Comparison of ENCODE assay signal across 27 mouse cellular contexts in genomic region chr1:19220564-19220963, GRCm38 (mm10). TPM values are rescaled to one million over a fixed set of nuclear protein-coding genes. Genes with fewer than 3 reads are reported as not detected.
DNase-seq lines count a peak whose midpoint lies in the region; ATAC-seq and TF ChIP-seq lines count a peak whose summit lies in the region.
"Had no signal": no experiment of that assay in that cellular context is flagged by ENCODE, and none has a peak within 500 bp of the region (broad histone marks: within the 10 kb centered on the region; RNA-seq: fewer than 3 reads in every experiment).

No protein-coding gene starts in this region.

- H3K27me3 ChIP-seq in embryonic facial prominence, embryonic 11.5 days (ENCODE audit: control insufficient read depth, insufficient read depth, low read length) = peaks cover 39% of the 10 kb centered on the region
- peaks cover 100% of the 10 kb centered on the region for H3K27me3 ChIP-seq in embryonic facial prominence, embryonic 10.5 days (replicated peaks; ENCODE audit: low read depth, poor library complexity, severe bottlenecking)
- peaks cover 95% of the 10 kb centered on the region for H3K27me3 ChIP-seq in midbrain, embryonic 11.5 days (ENCODE audit: control insufficient read depth, insufficient read depth, low read length)
- peaks cover 100% of the 10 kb centered on the region for H3K27me3 ChIP-seq in midbrain, embryonic 10.5 days (ENCODE audit: low read depth, poor library complexity, severe bottlenecking)
- H3K27me3 ChIP-seq in midbrain, embryonic 14.5 days (ENCODE audit: control insufficient read depth, insufficient read depth, low read length) = peaks cover 94% of the 10 kb centered on the region
- H3K27me3 ChIP-seq in liver, postnatal 0 days (ENCODE audit: insufficient read depth, low read length) = peaks cover 41% of the 10 kb centered on the region

- DNase-seq in embryonic facial prominence, embryonic 11.5 days (ENCODE audit: low spot score) = peak; percentile 8
- no peak for DNase-seq in embryonic facial prominence, embryonic 10.5 days (ENCODE audit: low spot score)
- peak; percentile 84 for DNase-seq in midbrain, embryonic 11.5 days (ENCODE audit: low spot score, missing footprints)
- no peak for DNase-seq in midbrain, embryonic 10.5 days (ENCODE audit: low spot score)
- peak; percentile 39 for DNase-seq in midbrain, embryonic 14.5 days
- DNase-seq in heart, postnatal 25 days (ENCODE audit: low spot score) = no peak
- no peak for DNase-seq in liver, postnatal 0 days
- DNase-seq: adrenal gland, postnatal 25 days; cerebellum, adult 11-12 months; cerebellum, postnatal 14 days; gastrocnemius, adult 2 months; kidney, adult 18-20 months; left cerebral cortex, postnatal 4 days; right cerebral cortex, postnatal 25 days; spleen, adult 18-20 months had no signal

- H3K4me2 ChIP-seq in embryonic facial prominence, embryonic 11.5 days (ENCODE audit: low read depth, low read length) = no peak overlapping the region
- no peak overlapping the region for H3K4me2 ChIP-seq in midbrain, embryonic 11.5 days
- peak overlapping the region; percentile 38 for H3K4me2 ChIP-seq in midbrain, embryonic 14.5 days (ENCODE audit: low read length)
- no peak overlapping the region for H3K4me2 ChIP-seq in liver, postnatal 0 days (ENCODE audit: low read depth, low read length)
- H3K4me2 ChIP-seq: embryonic facial prominence, embryonic 12.5 days; heart, embryonic 15.5 days had no signal

- ATAC-seq in embryonic facial prominence, embryonic 11.5 days (replicated peaks; ENCODE audit: insufficient number of reproducible peaks, low FRiP score, low TSS enrichment, low read depth) = no peak
- ATAC-seq in midbrain, embryonic 11.5 days (ENCODE audit: low FRiP score) = peak; percentile 49; the same call in 1 of the 2 replicates
- no peak for ATAC-seq in midbrain, embryonic 14.5 days (ENCODE audit: low FRiP score, low TSS enrichment)
- no peak for ATAC-seq in liver, postnatal 0 days
- ATAC-seq: forebrain, embryonic 14.5 days; lung, postnatal 0 days had no signal

- H3K27ac ChIP-seq in embryonic facial prominence, embryonic 11.5 days (replicated peaks; ENCODE audit: low read depth, low read length) = no peak overlapping the region
- no peak overlapping the region for H3K27ac ChIP-seq in embryonic facial prominence, embryonic 10.5 days (replicated peaks)
- no peak overlapping the region for H3K27ac ChIP-seq in midbrain, embryonic 11.5 days (ENCODE audit: low read depth, low read length)
- H3K27ac ChIP-seq in midbrain, embryonic 10.5 days (replicated peaks) = no peak overlapping the region
- peak overlapping the region; percentile 5; the same call in 1 of the 2 replicates for H3K27ac ChIP-seq in midbrain, embryonic 14.5 days (replicated peaks; ENCODE audit: low read depth, low read length)
- H3K27ac ChIP-seq in liver, postnatal 0 days (ENCODE audit: low read depth) = no peak overlapping the region
- H3K27ac ChIP-seq: embryonic facial prominence, embryonic 12.5 days; gastrocnemius, adult 2 months; heart, embryonic 15.5 days; kidney, postnatal 0 days; macrophage had no signal

- no peak overlapping the region for H3K4me3 ChIP-seq in embryonic facial prominence, embryonic 11.5 days (ENCODE audit: low read depth, low read length)
- no peak overlapping the region for H3K4me3 ChIP-seq in embryonic facial prominence, embryonic 10.5 days
- no peak overlapping the region for H3K4me3 ChIP-seq in midbrain, embryonic 11.5 days (ENCODE audit: low read depth, low read length)
- H3K4me3 ChIP-seq in midbrain, embryonic 10.5 days = no peak overlapping the region
- H3K4me3 ChIP-seq in midbrain, embryonic 14.5 days (replicated peaks; ENCODE audit: low read depth, low read length) = peak overlapping the region; percentile 7; the same call in 1 of the 2 replicates
- no peak overlapping the region for H3K4me3 ChIP-seq in liver, postnatal 0 days (ENCODE audit: low read depth, low read length)
- H3K4me3 ChIP-seq: embryonic facial prominence, embryonic 12.5 days; erythroblast, embryonic 14.5 days; gastrocnemius, adult 2 months; heart, embryonic 15.5 days; myocyte had no signal

- no peaks in the 10 kb centered on the region for H3K4me1 ChIP-seq in embryonic facial prominence, embryonic 11.5 days (ENCODE audit: control insufficient read depth, insufficient read depth, low read length)
- peaks cover 23% of the 10 kb centered on the region for H3K4me1 ChIP-seq in embryonic facial prominence, embryonic 10.5 days
- no peaks in the 10 kb centered on the region for H3K4me1 ChIP-seq in midbrain, embryonic 11.5 days (ENCODE audit: control insufficient read depth, insufficient read depth, low read length)
- peaks cover 9% of the 10 kb centered on the region for H3K4me1 ChIP-seq in midbrain, embryonic 10.5 days
- H3K4me1 ChIP-seq in midbrain, embryonic 14.5 days (ENCODE audit: control insufficient read depth, insufficient read depth, low read length) = no peaks in the 10 kb centered on the region
- H3K4me1 ChIP-seq in liver, postnatal 0 days (ENCODE audit: insufficient read depth) = no peaks in the 10 kb centered on the region
- H3K4me1 ChIP-seq: embryonic facial prominence, embryonic 12.5 days; heart, embryonic 15.5 days had no signal

- intact Hi-C loops in heart, postnatal 25 days (cut with DNase I) = no loop called here

- H3K9me3 ChIP-seq in embryonic facial prominence, embryonic 11.5 days (replicated peaks; ENCODE audit: control insufficient read depth, low read length) = no peaks in the 10 kb centered on the region
- H3K9me3 ChIP-seq in embryonic facial prominence, embryonic 10.5 days = no peaks in the 10 kb centered on the region
- no peaks in the 10 kb centered on the region for H3K9me3 ChIP-seq in midbrain, embryonic 11.5 days (ENCODE audit: control insufficient read depth, low read length)
- H3K9me3 ChIP-seq in midbrain, embryonic 10.5 days (replicated peaks) = no peaks in the 10 kb centered on the region
- H3K9me3 ChIP-seq in midbrain, embryonic 14.5 days (ENCODE audit: control insufficient read depth, low read length) = no peaks in the 10 kb centered on the region
- H3K9me3 ChIP-seq in liver, postnatal 0 days (ENCODE audit: low read length) = no peaks in the 10 kb centered on the region
- H3K9me3 ChIP-seq: embryonic facial prominence, embryonic 12.5 days; heart, embryonic 15.5 days had no signal

- H3K9ac ChIP-seq in embryonic facial prominence, embryonic 11.5 days (replicated peaks; ENCODE audit: low read length) = no peak overlapping the region
- no peak overlapping the region for H3K9ac ChIP-seq in midbrain, embryonic 11.5 days (ENCODE audit: low read length)
- no peak overlapping the region for H3K9ac ChIP-seq in midbrain, embryonic 14.5 days (replicated peaks; ENCODE audit: low read length)
- no peak overlapping the region for H3K9ac ChIP-seq in liver, postnatal 0 days (replicated peaks)
- H3K9ac ChIP-seq: embryonic facial prominence, embryonic 12.5 days; heart, embryonic 15.5 days had no signal

- TF ChIP-seq EP300 in liver, postnatal 0 days (IDR thresholded peaks at IDR 0.05; ENCODE audit: low read depth) = no peak

- TF ChIP-seq CTCF in liver, postnatal 0 days (IDR thresholded peaks at IDR 0.05; ENCODE audit: low read depth) = no peak

- 17% methylated on average over 1 of the region's 1 CpGs for WGBS in embryonic facial prominence, embryonic 11.5 days
- WGBS in embryonic facial prominence, embryonic 10.5 days = 17% methylated on average over 1 of the region's 1 CpGs
- WGBS in midbrain, embryonic 11.5 days = 0% methylated on average over 1 of the region's 1 CpGs
- WGBS in midbrain, embryonic 10.5 days = 6% methylated on average over 1 of the region's 1 CpGs
- whole genome bisulfite sequencing in midbrain, embryonic 14.5 days = 3% methylated on average over 1 of the region's 1 CpGs
- WGBS in liver, postnatal 0 days (ENCODE audit: insufficient replicate concordance) = 4% methylated on average over 1 of the region's 1 CpGs

- no peaks in the 10 kb centered on the region for H3K36me3 ChIP-seq in embryonic facial prominence, embryonic 11.5 days (replicated peaks; ENCODE audit: control insufficient read depth, insufficient read depth, low read depth, low read length)
- H3K36me3 ChIP-seq in embryonic facial prominence, embryonic 10.5 days (replicated peaks) = no peaks in the 10 kb centered on the region
- H3K36me3 ChIP-seq in midbrain, embryonic 11.5 days (ENCODE audit: control insufficient read depth, insufficient read depth, low read length) = no peaks in the 10 kb centered on the region
- H3K36me3 ChIP-seq in midbrain, embryonic 10.5 days = no peaks in the 10 kb centered on the region
- H3K36me3 ChIP-seq in midbrain, embryonic 14.5 days (ENCODE audit: control insufficient read depth, insufficient read depth, low read length) = no peaks in the 10 kb centered on the region
- no peaks in the 10 kb centered on the region for H3K36me3 ChIP-seq in liver, postnatal 0 days (replicated peaks; ENCODE audit: insufficient read depth, low read length)
- H3K36me3 ChIP-seq: embryonic facial prominence, embryonic 12.5 days; heart, embryonic 15.5 days had no signal

RNA-seq across cellular contexts. Expression of gene Tfap2b, which starts 11.8 kb away (rescaled TPM):
- 22.9 and 29.1 TPM in 2 replicates for polyA plus RNA-seq in embryonic facial prominence, embryonic 11.5 days (2014; fragmentation: Nextera tagmentation; extraction: Ambion mirVana)
- 31.5 and 38.3 TPM in 2 replicates for polyA plus RNA-seq in embryonic facial prominence, embryonic 10.5 days (2016; fragmentation: Nextera tagmentation; extraction: Ambion mirVana)
- 34.0 and 37.0 TPM in 2 replicates for polyA plus RNA-seq in midbrain, embryonic 11.5 days (2014; fragmentation: Nextera tagmentation; extraction: Ambion mirVana)
- 24.7 and 33.7 TPM in 2 replicates for polyA plus RNA-seq in midbrain, embryonic 10.5 days (2016; fragmentation: Nextera tagmentation; extraction: Ambion mirVana)
- polyA plus RNA-seq in midbrain, embryonic 14.5 days (2014; fragmentation: Nextera tagmentation; extraction: Ambion mirVana) = 239 and 249 TPM in 2 replicates
- under 1 TPM; 0.08 to 0.16 TPM for total RNA-seq in heart, postnatal 25 days (2021)
- not detected in 2 replicates for polyA plus RNA-seq in liver, postnatal 0 days (2015; fragmentation: Nextera tagmentation; extraction: Ambion mirVana)
- total RNA-seq: ES-E14; gastrocnemius, adult 2 months; hematopoietic stem cell, adult 5-6 weeks; liver, adult 2 months had no signal
- polyA plus RNA-seq: erythroblast, embryonic 14.5 days; liver, embryonic 16.5 days; macrophage; myocyte had no signal

Comparison
In these comparisons a context has a peak if more than half of its experiments do, and no peak if none do; other contexts are left out.
1. DNase-seq: peak in embryonic facial prominence, embryonic 11.5 days (single experiment), midbrain, embryonic 11.5 days (single experiment) and midbrain, embryonic 14.5 days (single experiment); none in embryonic facial prominence, embryonic 10.5 days (single experiment), midbrain, embryonic 10.5 days (single experiment), heart, postnatal 25 days (single experiment) and liver, postnatal 0 days (single experiment).
2. RNA of gene Tfap2b, which starts 11.8 kb away (polyA plus RNA-seq): 239 to 249 TPM in midbrain, embryonic 14.5 days, 31.5 to 38.3 TPM in embryonic facial prominence, embryonic 10.5 days, 34.0 to 37.0 TPM in midbrain, embryonic 11.5 days, 24.7 to 33.7 TPM in midbrain, embryonic 10.5 days and 22.9 to 29.1 TPM in embryonic facial prominence, embryonic 11.5 days; not detected in liver, postnatal 0 days; every median in the first group is over 10 times any median in the second.